Mouse (Mus musculus) skeletal muscle tissue, postnatal 0 days (tissue): ENCODE results near the gene Gm45213. TPM values are rescaled to one million over a fixed set of nuclear protein-coding genes. Genes with fewer than 3 reads are reported as not detected.

Experiments
- polyA plus RNA-seq: library from polyadenylated mRNA; unstranded; fragments of >200 nt; fragmentation: Nextera tagmentation; extraction: Ambion mirVana; gene quantifications from 2 replicates; pipeline ENCODE4 v1.2.1, GENCODE M21; 2015

The Gm45213 gene
- polyA plus RNA-seq, result not detected in 2 replicates

GRCm38 (mm10) chr7:66043552-66044459 is at the start of gene Gm45213:
Gene Gm45213, plus strand, starts transcription at chr7:66043602.

DNA sequence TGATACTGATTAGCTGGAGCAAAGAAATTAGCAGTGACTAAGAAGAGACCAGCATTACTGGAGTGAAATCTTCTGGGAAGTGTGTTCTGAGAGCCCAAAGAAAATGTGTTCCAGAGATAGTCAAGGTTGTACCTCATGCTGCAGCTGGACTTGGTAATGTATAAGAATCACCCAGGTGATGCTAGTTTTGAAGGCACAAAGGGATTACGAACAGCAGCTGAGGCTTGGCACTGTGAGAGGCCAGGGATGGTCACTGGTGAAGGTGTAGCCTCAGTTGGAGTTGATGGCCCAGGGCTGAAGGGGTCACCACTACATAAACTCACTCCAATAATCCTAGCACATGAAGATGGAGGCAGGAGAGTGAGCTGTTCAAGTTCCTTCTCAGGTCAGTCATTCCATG is 15.3 kb downstream of the Gm45213 start, which contains the start of gene Snrpa1:
Gene Snrpa1, plus strand, starts transcription at position 301 of the 400 bp plus-strand sequence.

GRCm38 (mm10) chr7:66079364-66080230 is 36.2 kb downstream of the Gm45213 start, which contains the start of gene Selenos:
Gene Selenos, plus strand, starts transcription at chr7:66079649.

GRCm38 (mm10) chr7:66108961-66109854 is 65.8 kb downstream of the Gm45213 start, which contains the start of gene Chsy1:
Gene Chsy1, plus strand, starts transcription at chr7:66109515.

Other genes with a start within 250 kb of the Gm45213 start
- 2.8 and 4.1 TPM in 2 replicates for gene Pcsk6, start 181.9 kb upstream of the Gm45213 start, polyA plus RNA-seq
- 39.2 and 53.4 TPM in 2 replicates for gene Snrpa1, start 15.4 kb downstream of the Gm45213 start, polyA plus RNA-seq
- 76.9 and 102 TPM in 2 replicates for gene Selenos, start 36.0 kb downstream of the Gm45213 start, polyA plus RNA-seq
- 6.7 and 6.8 TPM in 2 replicates for gene Chsy1, start 65.9 kb downstream of the Gm45213 start, polyA plus RNA-seq